Mouse (Mus musculus): ENCODE measurements around the gene Syt13. TPM values are rescaled to one million over a fixed set of nuclear protein-coding genes. Genes with fewer than 3 reads are reported as not detected.

Gene Syt13
- polyA plus RNA-seq, 1 experiment from 2014 or later, result 0.34 TPM

- H3K4me3 ChIP-seq, result no peak overlapping the region
- no peak overlapping the region for H3K9ac ChIP-seq
- ATAC-seq (replicated peaks; ENCODE audit: insufficient number of reproducible peaks, insufficient read depth, low FRiP score, low read depth), result no peak; the same call in 1 of the 2 replicates
- no peaks in the 10 kb centered on the region for H3K9me3 ChIP-seq (replicated peaks)
- H3K27ac ChIP-seq, result no peak overlapping the region
- no peak overlapping the region for H3K4me2 ChIP-seq
- 0 out of 2 replicates have a peak, but pooled peaks cover 6% of the 10 kb centered on the region for H3K27me3 ChIP-seq
- no peaks in the 10 kb centered on the region for H3K36me3 ChIP-seq
- 80% methylated on average over 11 of the region's 11 CpGs for WGBS
- peaks cover 23% of the 10 kb centered on the region for H3K4me1 ChIP-seq (replicated peaks)
Observed at GRCm38 (mm10) chr2:92945824-92946598, 31.1 kb downstream of the Syt13 start.

- WGBS, result 7% methylated on average over 12 of the region's 12 CpGs
- Histone ChIP-seq H3K9ac (no peak overlapping the region), H3K4me1 (replicated peaks) (peaks cover 20% of the 10 kb centered on the region), H3K4me2 (peak overlapping the region; percentile 37; the same call in 1 of the 2 replicates), H3K27me3 (0 out of 2 replicates have a peak, but pooled peaks cover 6% of the 10 kb centered on the region), H3K4me3 (no peak overlapping the region), H3K9me3 (replicated peaks) (no peaks in the 10 kb centered on the region), H3K36me3 (no peaks in the 10 kb centered on the region), H3K27ac (no peak overlapping the region)
- no peak for ATAC-seq (replicated peaks; ENCODE audit: insufficient number of reproducible peaks, insufficient read depth, low FRiP score, low read depth)
Observed at GRCm38 (mm10) chr2:92947981-92948698, 33.2 kb downstream of the Syt13 start.

GRCm38 (mm10) chr2:92948699-92949300 lies 33.9 kb downstream of the Syt13 start:
- Histone ChIP-seq H3K4me2 (no peak overlapping the region; the same call in 1 of the 2 replicates), H3K9ac (no peak overlapping the region), H3K36me3 (no peaks in the 10 kb centered on the region), H3K4me3 (no peak overlapping the region), H3K27ac (no peak overlapping the region), H3K9me3 (replicated peaks) (no peaks in the 10 kb centered on the region), H3K27me3 (0 out of 2 replicates have a peak, but pooled peaks cover 6% of the 10 kb centered on the region), H3K4me1 (replicated peaks) (peaks cover 14% of the 10 kb centered on the region)
- WGBS, result 58% methylated on average over 7 of the region's 7 CpGs
- no peak for ATAC-seq (replicated peaks; ENCODE audit: insufficient number of reproducible peaks, insufficient read depth, low FRiP score, low read depth)

GRCm38 (mm10) chr2:92949518-92949917 lies 34.6 kb downstream of the Syt13 start:
- Histone ChIP-seq H3K9ac (no peak overlapping the region), H3K9me3 (replicated peaks) (no peaks in the 10 kb centered on the region), H3K4me3 (no peak overlapping the region), H3K4me1 (replicated peaks) (peaks cover 12% of the 10 kb centered on the region), H3K27ac (no peak overlapping the region), H3K27me3 (0 out of 2 replicates have a peak, but pooled peaks cover 6% of the 10 kb centered on the region), H3K4me2 (no peak overlapping the region), H3K36me3 (no peaks in the 10 kb centered on the region)
- 33% methylated on average over 1 of the region's 1 CpGs for WGBS
- ATAC-seq (replicated peaks; ENCODE audit: insufficient number of reproducible peaks, insufficient read depth, low FRiP score, low read depth), result no peak

GRCm38 (mm10) chr2:92953450-92953849 lies 38.6 kb downstream of the Syt13 start:
- Histone ChIP-seq H3K4me1 (replicated peaks) (peaks cover 4% of the 10 kb centered on the region), H3K27ac (no peak overlapping the region), H3K9me3 (replicated peaks) (no peaks in the 10 kb centered on the region), H3K36me3 (no peaks in the 10 kb centered on the region), H3K27me3 (peaks cover 4% of the 10 kb centered on the region; the same call in 1 of the 2 replicates), H3K9ac (no peak overlapping the region), H3K4me2 (no peak overlapping the region), H3K4me3 (no peak overlapping the region)
- ATAC-seq (replicated peaks; ENCODE audit: insufficient number of reproducible peaks, insufficient read depth, low FRiP score, low read depth), result no peak
- WGBS, result 86% methylated on average over 17 of the region's 17 CpGs

- Histone ChIP-seq H3K4me2 (no peak overlapping the region), H3K27me3 (peaks cover 4% of the 10 kb centered on the region; the same call in 1 of the 2 replicates), H3K36me3 (no peaks in the 10 kb centered on the region), H3K4me3 (no peak overlapping the region), H3K4me1 (replicated peaks) (0 out of 2 replicates have a peak, but pooled peaks cover under 1% of the 10 kb centered on the region), H3K9me3 (replicated peaks) (no peaks in the 10 kb centered on the region), H3K27ac (no peak overlapping the region), H3K9ac (no peak overlapping the region)
- WGBS, result 38% methylated on average over 11 of the region's 11 CpGs
- no peak for ATAC-seq (replicated peaks; ENCODE audit: insufficient number of reproducible peaks, insufficient read depth, low FRiP score, low read depth)
Observed at GRCm38 (mm10) chr2:92954404-92955114, 39.7 kb downstream of the Syt13 start.

GRCm38 (mm10) chr2:92956943-92957342 lies 42.0 kb downstream of the Syt13 start:
- no peak overlapping the region for H3K9ac ChIP-seq
- no peak overlapping the region for H3K4me2 ChIP-seq
- no peak overlapping the region for H3K27ac ChIP-seq
- no peaks in the 10 kb centered on the region for H3K4me1 ChIP-seq (replicated peaks)
- H3K36me3 ChIP-seq, result no peaks in the 10 kb centered on the region
- H3K27me3 ChIP-seq, result peaks cover 4% of the 10 kb centered on the region; the same call in 1 of the 2 replicates
- no peak for ATAC-seq (replicated peaks; ENCODE audit: insufficient number of reproducible peaks, insufficient read depth, low FRiP score, low read depth)
- H3K4me3 ChIP-seq, result no peak overlapping the region
- 87% methylated on average over 2 of the region's 2 CpGs for WGBS
- no peaks in the 10 kb centered on the region for H3K9me3 ChIP-seq (replicated peaks)

- H3K4me1 ChIP-seq (replicated peaks), result no peaks in the 10 kb centered on the region
- 74% methylated on average over 4 of the region's 4 CpGs for WGBS
- peaks cover 4% of the 10 kb centered on the region; the same call in 1 of the 2 replicates for H3K27me3 ChIP-seq
- no peak overlapping the region for H3K9ac ChIP-seq
- H3K4me2 ChIP-seq, result no peak overlapping the region
- no peaks in the 10 kb centered on the region for H3K36me3 ChIP-seq
- no peak overlapping the region for H3K27ac ChIP-seq
- ATAC-seq (replicated peaks; ENCODE audit: insufficient number of reproducible peaks, insufficient read depth, low FRiP score, low read depth), result no peak
- no peak overlapping the region for H3K4me3 ChIP-seq
- no peaks in the 10 kb centered on the region for H3K9me3 ChIP-seq (replicated peaks)
Observed at GRCm38 (mm10) chr2:92958640-92959039, 43.7 kb downstream of the Syt13 start.

GRCm38 (mm10) chr2:92964345-92964744 lies 49.4 kb downstream of the Syt13 start:
- H3K9ac ChIP-seq, result no peak overlapping the region
- peaks cover 22% of the 10 kb centered on the region for H3K4me1 ChIP-seq (replicated peaks)
- no peaks in the 10 kb centered on the region for H3K27me3 ChIP-seq
- no peak overlapping the region for H3K27ac ChIP-seq
- no peak overlapping the region for H3K4me2 ChIP-seq
- no peaks in the 10 kb centered on the region for H3K36me3 ChIP-seq
- no peak for ATAC-seq (replicated peaks; ENCODE audit: insufficient number of reproducible peaks, insufficient read depth, low FRiP score, low read depth)
- WGBS, result 59% methylated on average over 1 of the region's 1 CpGs
- H3K9me3 ChIP-seq (replicated peaks), result no peaks in the 10 kb centered on the region
- no peak overlapping the region for H3K4me3 ChIP-seq

GRCm38 (mm10) chr2:92966257-92966656 lies 51.4 kb downstream of the Syt13 start:
- Histone ChIP-seq H3K9me3 (replicated peaks) (no peaks in the 10 kb centered on the region), H3K27me3 (no peaks in the 10 kb centered on the region), H3K4me2 (no peak overlapping the region), H3K9ac (no peak overlapping the region), H3K4me3 (no peak overlapping the region), H3K36me3 (no peaks in the 10 kb centered on the region), H3K4me1 (replicated peaks) (peaks cover 22% of the 10 kb centered on the region), H3K27ac (no peak overlapping the region)
- no peak for ATAC-seq (replicated peaks; ENCODE audit: insufficient number of reproducible peaks, insufficient read depth, low FRiP score, low read depth)
- WGBS, result 52% methylated on average over 8 of the region's 8 CpGs

Data from heart, embryonic 15.5 days (tissue).